Mouse (Mus musculus): ENCODE measurements around the gene Olfr288. TPM values are rescaled to one million over a fixed set of nuclear protein-coding genes. Genes with fewer than 3 reads are reported as not detected.

Olfr288 gene
- polyA plus RNA-seq, 1 experiment, result not detected

GRCm38 (mm10) chr15:98181856-98182570 lies 13.3 kb downstream of the Olfr288 start:
- no peak for DNase-seq (ENCODE audit: low read depth)
- no peak for TF ChIP-seq CTCF (IDR thresholded peaks at IDR 0.05; ENCODE audit: borderline replicate concordance, extremely low read depth, insufficient read depth, insufficient read length)
- TF ChIP-seq POLR2A (IDR thresholded peaks at IDR 0.05; ENCODE audit: borderline replicate concordance, extremely low read depth, insufficient read depth, insufficient read length, poor library complexity, severe bottlenecking), result no peak

GRCm38 (mm10) chr15:98181132-98181711 lies 14.1 kb downstream of the Olfr288 start:
- TF ChIP-seq POLR2A (IDR thresholded peaks at IDR 0.05; ENCODE audit: borderline replicate concordance, extremely low read depth, insufficient read depth, insufficient read length, poor library complexity, severe bottlenecking) (no peak), CTCF (IDR thresholded peaks at IDR 0.05; ENCODE audit: borderline replicate concordance, extremely low read depth, insufficient read depth, insufficient read length) (peak; percentile 86)
- peak; percentile 96 for DNase-seq (ENCODE audit: low read depth)

GRCm38 (mm10) chr15:98180567-98181131 lies 14.7 kb downstream of the Olfr288 start:
- DNase-seq (ENCODE audit: low read depth), result no peak
- TF ChIP-seq POLR2A (IDR thresholded peaks at IDR 0.05; ENCODE audit: borderline replicate concordance, extremely low read depth, insufficient read depth, insufficient read length, poor library complexity, severe bottlenecking) (no peak), CTCF (IDR thresholded peaks at IDR 0.05; ENCODE audit: borderline replicate concordance, extremely low read depth, insufficient read depth, insufficient read length) (no peak)

- no peak for DNase-seq (ENCODE audit: low read depth)
- TF ChIP-seq CTCF (IDR thresholded peaks at IDR 0.05; ENCODE audit: borderline replicate concordance, extremely low read depth, insufficient read depth, insufficient read length) (no peak), POLR2A (IDR thresholded peaks at IDR 0.05; ENCODE audit: borderline replicate concordance, extremely low read depth, insufficient read depth, insufficient read length, poor library complexity, severe bottlenecking) (no peak)
These were observed 18.0 kb downstream of the Olfr288 start for GRCm38 (mm10) chr15:98177320-98177719.

- TF ChIP-seq CTCF (IDR thresholded peaks at IDR 0.05; ENCODE audit: borderline replicate concordance, extremely low read depth, insufficient read depth, insufficient read length), result peak; percentile 21; the same call in 1 of the 2 replicates
- no peak for TF ChIP-seq POLR2A (IDR thresholded peaks at IDR 0.05; ENCODE audit: borderline replicate concordance, extremely low read depth, insufficient read depth, insufficient read length, poor library complexity, severe bottlenecking)
- peak; percentile 91 for DNase-seq (ENCODE audit: low read depth)
These were observed 21.5 kb downstream of the Olfr288 start for GRCm38 (mm10) chr15:98173821-98174220.

- TF ChIP-seq CTCF (IDR thresholded peaks at IDR 0.05; ENCODE audit: borderline replicate concordance, extremely low read depth, insufficient read depth, insufficient read length) (no peak), POLR2A (IDR thresholded peaks at IDR 0.05; ENCODE audit: borderline replicate concordance, extremely low read depth, insufficient read depth, insufficient read length, poor library complexity, severe bottlenecking) (no peak)
- no peak for DNase-seq (ENCODE audit: low read depth)
These were observed 23.2 kb downstream of the Olfr288 start for GRCm38 (mm10) chr15:98172113-98172512.

GRCm38 (mm10) chr15:98170917-98171316 lies 24.4 kb downstream of the Olfr288 start:
- DNase-seq (ENCODE audit: low read depth), result no peak

GRCm38 (mm10) chr15:98170365-98170764 lies 25.0 kb downstream of the Olfr288 start:
- TF ChIP-seq CTCF (IDR thresholded peaks at IDR 0.05; ENCODE audit: borderline replicate concordance, extremely low read depth, insufficient read depth, insufficient read length) (no peak), POLR2A (IDR thresholded peaks at IDR 0.05; ENCODE audit: borderline replicate concordance, extremely low read depth, insufficient read depth, insufficient read length, poor library complexity, severe bottlenecking) (no peak)
- peak; percentile 50 for DNase-seq (ENCODE audit: low read depth)

More at GRCm38 (mm10) chr15:98170917-98171316, 24.4 kb downstream of the Olfr288 start:
- no peak for TF ChIP-seq POLR2A (IDR thresholded peaks at IDR 0.05; ENCODE audit: borderline replicate concordance, extremely low read depth, insufficient read depth, insufficient read length, poor library complexity, severe bottlenecking)
- no peak for TF ChIP-seq CTCF (IDR thresholded peaks at IDR 0.05; ENCODE audit: borderline replicate concordance, extremely low read depth, insufficient read depth, insufficient read length)

GRCm38 (mm10) chr15:98168622-98169004 lies 26.7 kb downstream of the Olfr288 start:
- no peak for TF ChIP-seq CTCF (IDR thresholded peaks at IDR 0.05; ENCODE audit: borderline replicate concordance, extremely low read depth, insufficient read depth, insufficient read length)
- no peak for TF ChIP-seq POLR2A (IDR thresholded peaks at IDR 0.05; ENCODE audit: borderline replicate concordance, extremely low read depth, insufficient read depth, insufficient read length, poor library complexity, severe bottlenecking)
- no peak for DNase-seq (ENCODE audit: low read depth)

GRCm38 (mm10) chr15:98167645-98168621 lies 27.4 kb downstream of the Olfr288 start:
- TF ChIP-seq POLR2A (IDR thresholded peaks at IDR 0.05; ENCODE audit: borderline replicate concordance, extremely low read depth, insufficient read depth, insufficient read length, poor library complexity, severe bottlenecking), result peak; percentile 71; the same call in 1 of the 2 replicates
- TF ChIP-seq CTCF (IDR thresholded peaks at IDR 0.05; ENCODE audit: borderline replicate concordance, extremely low read depth, insufficient read depth, insufficient read length), result no peak

More at GRCm38 (mm10) chr15:98167645-98168621, 27.4 kb downstream of the Olfr288 start:
- DNase-seq (ENCODE audit: low read depth), result peak; percentile 98

All from brain, embryonic 14.5 days (tissue).